23 mouse cellular contexts compared by ENCODE assay signal in the genomic region with DNA sequence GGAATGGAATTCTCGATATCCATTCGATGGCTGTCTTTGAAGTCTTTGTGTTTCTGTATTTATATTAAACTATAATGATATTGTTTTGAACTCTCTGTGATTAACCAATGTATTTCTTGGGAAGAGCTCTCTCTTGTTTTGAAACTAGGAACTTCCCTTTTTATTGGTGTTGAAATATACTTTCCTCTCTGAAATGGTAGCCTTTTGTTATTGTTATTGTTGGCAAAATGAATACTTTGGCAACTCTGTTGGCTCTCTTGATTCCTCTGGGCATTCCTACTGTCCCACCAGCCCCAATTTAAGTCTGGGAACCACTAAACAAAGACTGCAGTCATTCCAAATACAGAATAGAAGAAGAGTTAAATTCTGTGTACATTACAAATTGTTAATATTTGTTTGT. TPM values are rescaled to one million over a fixed set of nuclear protein-coding genes. Genes with fewer than 3 reads are reported as not detected.
"Had no signal": no experiment of that assay in that cellular context is flagged by ENCODE, and none has a peak within 500 bp of the region (broad histone marks: within the 10 kb centered on the region; RNA-seq: fewer than 3 reads in every experiment).

No protein-coding gene starts in this region.

- H3K27ac ChIP-seq: lung, embryonic 15.5 days; macrophage; midbrain, embryonic 13.5 days; midbrain, embryonic 15.5 days; neural tube, embryonic 12.5 days; stomach, embryonic 15.5 days; stomach, postnatal 0 days had no signal

- H3K27me3 ChIP-seq: lung, embryonic 15.5 days; megakaryocyte, embryonic 14.5 days; midbrain, embryonic 13.5 days; midbrain, embryonic 15.5 days; neural tube, embryonic 12.5 days; stomach, embryonic 15.5 days had no signal

- H3K9me3 ChIP-seq: lung, embryonic 15.5 days; megakaryocyte, embryonic 14.5 days; midbrain, embryonic 13.5 days; midbrain, embryonic 15.5 days; neural tube, embryonic 12.5 days; stomach, embryonic 15.5 days had no signal

- DNase-seq: lung, adult 2 months; lung, postnatal 14 days; lung, postnatal 36 days; right cerebral cortex, postnatal 14 days; thymus, adult 2 months; thymus, postnatal 25 days; thymus, postnatal 4 days had no signal

- ATAC-seq: lung, postnatal 0 days; midbrain, embryonic 13.5 days; midbrain, embryonic 15.5 days had no signal

- H3K4me1 ChIP-seq: midbrain, embryonic 13.5 days; midbrain, embryonic 15.5 days; neural tube, embryonic 12.5 days had no signal

- H3K4me3 ChIP-seq: lung, embryonic 15.5 days; megakaryocyte, embryonic 14.5 days; midbrain, embryonic 13.5 days; midbrain, embryonic 15.5 days; neural tube, embryonic 12.5 days; stomach, embryonic 15.5 days had no signal

- H3K9ac ChIP-seq: lung, embryonic 15.5 days; midbrain, embryonic 13.5 days; midbrain, embryonic 15.5 days; neural tube, embryonic 12.5 days; stomach, embryonic 15.5 days had no signal

- H3K36me3 ChIP-seq: lung, embryonic 15.5 days; midbrain, embryonic 13.5 days; midbrain, embryonic 15.5 days; neural tube, embryonic 12.5 days; stomach, embryonic 15.5 days had no signal

- H3K4me2 ChIP-seq: lung, embryonic 15.5 days; midbrain, embryonic 11.5 days; midbrain, embryonic 13.5 days; midbrain, embryonic 15.5 days; neural tube, embryonic 12.5 days; stomach, embryonic 15.5 days had no signal

RNA-seq across cellular contexts. Expression of gene Gm33543, which starts 24.9 kb away (rescaled TPM):
- total RNA-seq: midbrain, postnatal 0 days; monocyte, adult 5-6 weeks had no signal
- polyA plus RNA-seq: lung, embryonic 15.5 days; lung, postnatal 0 days; macrophage; midbrain, embryonic 11.5 days; midbrain, embryonic 13.5 days; midbrain, embryonic 15.5 days; neural tube, embryonic 12.5 days; neural tube, embryonic 14.5 days; spleen, adult 2 months; stomach, embryonic 15.5 days; stomach, postnatal 0 days; testis, adult 2 months; urinary bladder, adult 2 months had no signal
